Mouse (Mus musculus): Measurements from ENCODE around the gene Gm14819. TPM values are rescaled to one million over a fixed set of nuclear protein-coding genes. Genes with fewer than 3 reads are reported as not detected.
"Not testable (repeated sequence)": the region's sequence is repeated elsewhere in the genome, so short reads cannot be mapped to it uniquely, and the experiment has no call there.

The Gm14819 gene
- polyA plus RNA-seq (2015; fragmentation: Nextera tagmentation; extraction: Ambion mirVana): not detected in 2 replicates

DNA sequence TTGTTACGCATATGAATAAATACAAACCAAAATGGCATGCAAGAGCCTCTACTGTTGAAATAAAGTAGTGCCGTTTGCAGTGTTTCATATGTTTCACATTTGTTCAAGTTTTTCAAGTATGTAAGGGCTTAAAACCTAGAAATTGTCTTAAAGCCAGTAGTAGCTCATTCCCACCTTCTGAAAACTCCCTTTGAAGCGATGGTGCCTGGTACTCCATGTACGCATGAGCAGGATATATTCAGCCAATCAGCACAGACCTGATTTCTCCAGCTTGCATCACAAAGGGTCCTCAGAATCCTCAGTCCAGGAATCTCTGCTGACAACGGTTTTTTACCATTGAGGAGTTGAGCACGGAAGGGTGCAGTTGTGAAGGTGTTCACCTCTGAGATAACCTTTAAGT lies at the start of gene Gm14819:
Gene Gm14819 (plus strand): TSS at position 301 of the 400 bp plus-strand sequence.
- not testable (repeated sequence) for ATAC-seq; H3K4me2 ChIP-seq (replicated peaks); H3K27me3 ChIP-seq (replicated peaks); H3K4me3 ChIP-seq (replicated peaks); H3K9me3 ChIP-seq; H3K36me3 ChIP-seq; H3K9ac ChIP-seq; H3K4me1 ChIP-seq (replicated peaks); H3K27ac ChIP-seq
- WGBS: no CpG with 5 or more reads among the region's 6 CpGs

Measured in intestine, embryonic 15.5 days (tissue).